Mouse (Mus musculus) heart, adult 2 months (tissue): Measurements from ENCODE around the gene Hrc.

Experiments used
- CTCF ChIP-seq: fragments of 200-600 bp; IDR thresholded peaks from 2 replicates; pipeline ENCODE4 v1.8.1; 2022; ENCODE audit warnings: antibody characterized with exemption, mild to moderate bottlenecking, moderate library complexity
- EP300 ChIP-seq: fragments of 200-500 bp; IDR thresholded peaks from 2 replicates; pipeline ENCODE4 v1.6.1; 2011; ENCODE audit warnings: low read depth, low read length, control low read depth; ENCODE audit not compliant: insufficient read depth
- POLR2A ChIP-seq: fragments of 200-500 bp; IDR thresholded peaks from 2 replicates; pipeline ENCODE4 v1.6.1; 2011; ENCODE audit warnings: mild to moderate bottlenecking, low read depth, low read length, control low read depth; ENCODE audit not compliant: insufficient read depth

DNA sequence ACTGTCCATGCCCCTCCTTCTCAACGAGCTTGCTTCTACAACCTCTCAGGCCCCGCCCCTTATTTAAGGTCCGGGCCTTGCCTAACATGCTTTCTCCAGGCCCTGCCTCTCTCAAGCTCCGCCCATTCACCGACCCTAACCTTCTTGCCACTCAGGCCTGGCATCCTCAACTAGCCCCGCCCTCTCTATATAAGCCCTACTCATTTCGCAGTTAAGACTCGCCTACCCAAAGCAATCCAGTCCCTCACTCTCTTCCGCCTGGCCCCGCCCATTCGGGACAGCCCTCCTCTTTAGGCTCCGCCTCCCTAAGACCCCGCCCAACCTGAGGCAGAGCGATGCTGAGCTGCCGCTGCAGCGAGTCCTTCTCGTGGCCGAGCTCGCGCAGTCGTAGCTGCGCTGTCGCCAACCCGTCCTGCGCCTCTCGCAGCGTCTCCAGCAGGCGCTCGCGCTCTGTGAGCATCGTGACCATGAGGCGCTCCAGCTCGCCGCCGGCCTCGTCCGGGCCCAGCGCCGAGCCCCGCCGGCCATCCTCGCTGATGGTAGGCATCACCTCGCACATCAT is 26.2 kb downstream of the Hrc start:
- TF ChIP-seq EP300 = no peak
- no peak for TF ChIP-seq CTCF
- TF ChIP-seq POLR2A = no peak
